Mouse (Mus musculus) brain, embryonic 14.5 days (tissue): Measurements from ENCODE around the gene Grid2.

Experiments used
- CTCF ChIP-seq: fragments of 200-500 bp; IDR thresholded peaks from 2 replicates; pipeline ENCODE4 v1.5.1; 2012; ENCODE audit warnings: inconsistent platforms, mild to moderate bottlenecking, moderate library complexity, borderline replicate concordance; ENCODE audit not compliant: insufficient read depth, insufficient read length; ENCODE audit errors: extremely low read depth
- POLR2A ChIP-seq: fragments of 200-500 bp; IDR thresholded peaks from 2 replicates; pipeline ENCODE4 v1.6.1; 2012; ENCODE audit warnings: mild to moderate bottlenecking, inconsistent platforms, borderline replicate concordance; ENCODE audit not compliant: poor library complexity, insufficient read depth, insufficient read length, severe bottlenecking; ENCODE audit errors: extremely low read depth

GRCm38 (mm10) chr6:64671010-64671409, 1415.3 kb downstream of the Grid2 start:
- TF ChIP-seq CTCF: no peak
- TF ChIP-seq POLR2A: no peak
